Mouse (Mus musculus): ENCODE results near the gene Celf1. TPM values are rescaled to one million over a fixed set of nuclear protein-coding genes. Genes with fewer than 3 reads are reported as not detected.
A peak's percentile ranks its signal among the peaks of the same experiment; 100 is the strongest.
"Not testable (repeated sequence)": the region's sequence is repeated elsewhere in the genome, so short reads cannot be mapped to it uniquely, and the experiment has no call there.

The Celf1 gene
- total RNA-seq, 4 experiments from 2014 or later, result 129 to 151 (median 138) TPM

GRCm38 (mm10) chr2:91019911-91020310 is 79.7 kb downstream of the Celf1 start:
- DNase-seq (ENCODE audit: low spot score in 2 of 2), result no peak

GRCm38 (mm10) chr2:91022266-91022665 is 82.1 kb downstream of the Celf1 start:
- DNase-seq (ENCODE audit: low spot score in 2 of 2), result not testable (repeated sequence)

- DNase-seq (ENCODE audit: low spot score in 2 of 2), result no peak
Observed at GRCm38 (mm10) chr2:91023131-91023530, 82.9 kb downstream of the Celf1 start.

- DNase-seq (ENCODE audit: low spot score in 2 of 2), result no peak
Observed at GRCm38 (mm10) chr2:91023956-91024355, 83.8 kb downstream of the Celf1 start.

GRCm38 (mm10) chr2:91025081-91025516 is 84.9 kb downstream of the Celf1 start:
- peak in 1 of 2 experiments; percentile 41 for DNase-seq (ENCODE audit: low spot score in 2 of 2)

GRCm38 (mm10) chr2:91026491-91026890 is 86.3 kb downstream of the Celf1 start:
- DNase-seq (ENCODE audit: low spot score in 2 of 2), result no peak

- DNase-seq (ENCODE audit: low spot score in 2 of 2), result no peak
Observed at GRCm38 (mm10) chr2:91027391-91028214, 87.4 kb downstream of the Celf1 start.

- DNase-seq (ENCODE audit: low spot score in 2 of 2), result no peak
Observed at GRCm38 (mm10) chr2:91031216-91031615, 91.0 kb downstream of the Celf1 start.

- DNase-seq (ENCODE audit: low spot score in 2 of 2), result no peak
Observed at GRCm38 (mm10) chr2:91033000-91033399, 92.8 kb downstream of the Celf1 start.

GRCm38 (mm10) chr2:91035385-91035784 is 95.2 kb downstream of the Celf1 start, which contains the start of gene Rapsn:
TSS of gene Rapsn (plus strand) at chr2:91035620.
- DNase-seq (ENCODE audit: low spot score in 2 of 2), result no peak

GRCm38 (mm10) chr2:91041786-91042185 is 101.6 kb downstream of the Celf1 start:
- no peak for DNase-seq (ENCODE audit: low spot score in 2 of 2)

- no peak for DNase-seq (ENCODE audit: low spot score in 2 of 2)
Observed at GRCm38 (mm10) chr2:91042651-91043398, 102.6 kb downstream of the Celf1 start.

- DNase-seq (ENCODE audit: low spot score in 2 of 2), result no peak
Observed at GRCm38 (mm10) chr2:91044727-91045126, 104.5 kb downstream of the Celf1 start.

GRCm38 (mm10) chr2:91045805-91046204 is 105.6 kb downstream of the Celf1 start:
- not testable (repeated sequence) for DNase-seq (ENCODE audit: low spot score in 2 of 2)

GRCm38 (mm10) chr2:91047359-91047758 is 107.2 kb downstream of the Celf1 start:
- DNase-seq (ENCODE audit: low spot score in 2 of 2), result no peak

- DNase-seq (ENCODE audit: low spot score in 2 of 2), result no peak
Observed at GRCm38 (mm10) chr2:91051917-91052316, 111.7 kb downstream of the Celf1 start.

- DNase-seq (ENCODE audit: low spot score in 2 of 2), result no peak
Observed at GRCm38 (mm10) chr2:91052752-91053151, 112.6 kb downstream of the Celf1 start.

- no peak for DNase-seq (ENCODE audit: low spot score in 2 of 2)
Observed at GRCm38 (mm10) chr2:91053181-91053933, 113.2 kb downstream of the Celf1 start.

- DNase-seq (ENCODE audit: low spot score in 2 of 2), result peak; percentile 92 to 94
Observed at GRCm38 (mm10) chr2:91053934-91054382, 113.8 kb downstream of the Celf1 start, which contains the start of gene Psmc3. TSS of gene Psmc3 (plus strand) at chr2:91054009.

- no peak for DNase-seq (ENCODE audit: low spot score in 2 of 2)
Observed at GRCm38 (mm10) chr2:91058435-91058834, 118.3 kb downstream of the Celf1 start.

GRCm38 (mm10) chr2:91059376-91059775 is 119.2 kb downstream of the Celf1 start:
- DNase-seq (ENCODE audit: low spot score in 2 of 2), result no peak

Measured in left cerebral cortex, adult 8-10 months (tissue).